Mouse (Mus musculus): Measurements from ENCODE around the gene Hist2h3c1.
"Not testable (repeated sequence)": the region's sequence is repeated elsewhere in the genome, so short reads cannot be mapped to it uniquely, and the experiment has no call there.

Hist2h3c1 gene

GRCm38 (mm10) chr3:96289201-96289600 lies 42.7 kb downstream of the Hist2h3c1 start:
- DNase-seq (ENCODE audit: low spot score), result no peak

GRCm38 (mm10) chr3:96290727-96291126 lies 44.2 kb downstream of the Hist2h3c1 start:
- DNase-seq (ENCODE audit: low spot score), result not testable (repeated sequence)

GRCm38 (mm10) chr3:96292641-96293040 lies 46.2 kb downstream of the Hist2h3c1 start:
- DNase-seq (ENCODE audit: low spot score), result no peak

- no peak for DNase-seq (ENCODE audit: low spot score)
These were observed 46.9 kb downstream of the Hist2h3c1 start for GRCm38 (mm10) chr3:96293368-96293767.

DNA sequence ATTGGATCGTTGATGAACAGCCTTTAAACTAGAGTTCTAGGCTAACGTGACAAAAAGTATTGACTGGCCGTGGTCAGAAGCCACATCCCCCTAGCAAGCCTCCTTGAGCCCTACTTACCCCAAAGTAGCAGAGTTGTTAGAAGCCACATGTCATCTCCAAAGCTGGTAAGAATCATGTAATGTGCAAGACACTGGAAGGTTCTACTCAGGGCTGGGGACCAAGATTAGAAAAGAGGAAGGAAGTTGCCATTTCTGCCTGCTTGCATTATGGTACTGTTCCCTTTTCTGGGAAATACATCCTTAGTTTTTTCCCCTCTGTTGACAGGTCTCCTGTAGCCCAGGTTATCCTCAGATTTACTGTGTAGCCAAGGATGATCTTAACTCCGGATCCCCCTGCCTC lies 47.3 kb downstream of the Hist2h3c1 start, which contains the start of gene Fcgr1:
Gene Fcgr1 (minus strand): TSS at position 183 of the 400 bp plus-strand sequence.
- no peak for DNase-seq (ENCODE audit: low spot score)

Measured in embryo, embryonic 10.5 days (tissue).